Mouse (Mus musculus): ENCODE results near the gene Rpl23a.

The Rpl23a gene

DNA sequence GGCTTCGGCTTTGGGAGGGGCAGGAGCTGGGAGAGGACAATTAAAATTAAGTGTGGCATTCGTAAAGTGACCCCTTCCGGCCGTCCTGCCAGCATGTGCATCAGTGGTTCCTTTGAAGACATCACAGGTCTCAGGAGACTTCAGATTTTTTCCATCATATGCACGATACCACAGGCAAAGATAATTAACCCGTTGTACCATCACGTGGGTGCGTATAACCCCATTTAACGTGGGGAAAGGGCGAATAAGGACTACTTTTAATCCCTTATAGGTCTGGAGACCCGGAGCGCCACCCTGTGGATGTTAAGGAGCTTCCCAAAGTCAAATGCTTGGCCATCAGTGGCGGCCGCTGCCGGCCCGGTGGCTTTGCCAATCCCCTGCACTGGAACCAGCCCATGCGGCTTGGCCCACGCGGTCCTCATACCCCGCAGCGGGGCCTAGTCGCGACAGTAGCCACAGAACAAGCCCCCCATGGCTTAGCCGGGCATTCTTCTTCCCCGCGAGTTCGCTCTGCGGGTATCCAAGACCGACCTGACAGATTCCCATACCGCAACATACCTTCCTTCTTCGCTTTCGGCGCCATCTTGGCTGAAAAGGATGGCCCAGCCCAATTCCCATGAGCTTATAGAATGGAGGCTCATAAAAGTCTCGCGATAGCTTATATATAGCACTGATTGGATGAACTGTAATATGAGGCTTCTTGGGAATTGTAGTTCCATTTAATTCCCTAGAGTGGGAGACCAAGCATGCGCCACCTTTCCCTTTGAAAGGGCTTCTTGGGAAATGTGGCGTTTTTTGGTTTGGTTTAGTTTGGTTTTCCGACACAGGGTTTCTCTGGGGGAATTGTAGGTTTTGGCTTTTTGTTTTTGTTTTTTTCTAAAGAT lies at the start of gene Rpl23a:
TSS of gene Rpl23a (minus strand) at position 624 of the 884 bp plus-strand sequence.
- peak; percentile 92 for DNase-seq (ENCODE audit: low read depth, low spot score)

DNA sequence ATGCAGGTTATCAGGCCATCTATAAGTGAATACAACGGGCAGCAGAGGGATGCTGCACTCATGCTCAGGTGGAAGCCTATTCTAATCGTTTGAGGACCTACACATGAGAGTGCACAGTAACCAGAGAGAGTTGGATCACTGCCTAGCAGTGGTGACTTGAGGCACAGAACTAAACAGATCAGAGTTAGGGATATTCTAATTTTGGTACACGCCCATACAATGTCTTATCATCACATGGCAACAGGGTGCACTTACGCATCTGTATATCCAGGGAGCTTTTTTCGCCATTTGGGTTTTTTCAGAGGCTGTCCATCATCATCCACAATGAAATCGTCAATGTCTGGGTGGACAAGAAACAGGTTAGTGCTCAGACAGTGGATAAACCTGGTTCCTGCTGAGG lies 48.1 kb upstream of the Rpl23a start:
- Histone ChIP-seq H3K27me3 (ENCODE audit: control insufficient read depth, insufficient read depth, low read length, poor library complexity, severe bottlenecking) (no peaks in the 10 kb centered on the region), H3K36me3 (ENCODE audit: control insufficient read depth, insufficient read depth, low read length, poor library complexity, severe bottlenecking) (peaks cover 17% of the 10 kb centered on the region)
- DNase-seq (ENCODE audit: low read depth, low spot score): no peak

More for the DNA sequence above, at the start of gene Rpl23a:
- peaks cover 8% of the 10 kb centered on the region for H3K36me3 ChIP-seq (ENCODE audit: control insufficient read depth, insufficient read depth, low read length, poor library complexity, severe bottlenecking)
- no peaks in the 10 kb centered on the region for H3K27me3 ChIP-seq (ENCODE audit: control insufficient read depth, insufficient read depth, low read length, poor library complexity, severe bottlenecking)

DNA sequence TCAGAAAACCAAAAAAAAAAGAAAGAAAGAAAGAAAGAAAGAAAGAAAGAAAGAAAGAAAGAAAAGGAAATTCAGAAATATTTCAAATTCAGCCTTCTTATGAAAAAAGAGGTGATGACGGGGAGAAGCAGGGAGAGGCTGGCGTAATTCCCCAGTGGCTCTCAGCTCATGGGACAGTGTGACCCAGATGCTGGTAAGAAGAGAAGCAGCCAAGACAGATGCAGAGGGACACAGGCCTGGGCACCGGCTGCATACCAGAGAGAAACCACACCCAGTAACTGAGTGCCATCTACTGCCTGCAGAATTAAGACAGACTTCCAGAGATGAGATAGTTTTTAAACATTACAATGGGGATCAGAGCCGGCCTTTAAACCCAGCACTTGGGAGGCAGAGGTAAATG lies 40.2 kb upstream of the Rpl23a start:
- Histone ChIP-seq H3K36me3 (ENCODE audit: control insufficient read depth, insufficient read depth, low read length, poor library complexity, severe bottlenecking) (peaks cover 29% of the 10 kb centered on the region), H3K27me3 (ENCODE audit: control insufficient read depth, insufficient read depth, low read length, poor library complexity, severe bottlenecking) (no peaks in the 10 kb centered on the region)
- no peak for DNase-seq (ENCODE audit: low read depth, low spot score)

DNA sequence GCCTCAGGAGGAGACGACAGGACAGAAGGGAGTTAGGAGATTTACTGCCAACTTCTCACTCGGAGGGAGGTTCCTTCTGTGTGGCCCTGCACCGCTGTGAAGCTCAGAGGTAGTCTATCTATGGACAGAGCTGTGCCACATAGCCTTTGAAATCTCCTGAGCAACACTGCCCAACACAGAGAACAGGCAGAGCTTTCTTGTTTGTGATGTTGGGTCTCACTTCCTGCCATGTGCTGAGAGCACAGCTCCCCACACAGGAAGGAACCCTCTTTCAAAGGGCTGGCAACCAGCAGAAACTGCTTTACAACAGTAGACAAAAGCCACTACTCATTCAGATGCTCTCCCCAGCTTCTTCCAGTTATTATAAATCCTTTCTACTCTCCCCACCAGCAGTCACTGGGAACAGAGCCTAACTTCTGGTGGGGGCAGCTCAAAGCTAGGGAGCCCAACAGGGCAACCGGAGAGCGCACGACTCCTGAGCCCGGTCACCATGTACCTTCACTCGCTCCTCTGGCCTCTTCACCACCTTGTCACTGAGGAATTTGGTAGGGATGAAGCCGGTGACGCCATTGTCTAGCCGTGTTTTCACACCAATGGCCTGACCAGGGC lies 32.4 kb upstream of the Rpl23a start:
- no peak for DNase-seq (ENCODE audit: low read depth, low spot score)
- Histone ChIP-seq H3K27me3 (ENCODE audit: control insufficient read depth, insufficient read depth, low read length, poor library complexity, severe bottlenecking) (no peaks in the 10 kb centered on the region), H3K36me3 (ENCODE audit: control insufficient read depth, insufficient read depth, low read length, poor library complexity, severe bottlenecking) (peaks cover 9% of the 10 kb centered on the region)

DNA sequence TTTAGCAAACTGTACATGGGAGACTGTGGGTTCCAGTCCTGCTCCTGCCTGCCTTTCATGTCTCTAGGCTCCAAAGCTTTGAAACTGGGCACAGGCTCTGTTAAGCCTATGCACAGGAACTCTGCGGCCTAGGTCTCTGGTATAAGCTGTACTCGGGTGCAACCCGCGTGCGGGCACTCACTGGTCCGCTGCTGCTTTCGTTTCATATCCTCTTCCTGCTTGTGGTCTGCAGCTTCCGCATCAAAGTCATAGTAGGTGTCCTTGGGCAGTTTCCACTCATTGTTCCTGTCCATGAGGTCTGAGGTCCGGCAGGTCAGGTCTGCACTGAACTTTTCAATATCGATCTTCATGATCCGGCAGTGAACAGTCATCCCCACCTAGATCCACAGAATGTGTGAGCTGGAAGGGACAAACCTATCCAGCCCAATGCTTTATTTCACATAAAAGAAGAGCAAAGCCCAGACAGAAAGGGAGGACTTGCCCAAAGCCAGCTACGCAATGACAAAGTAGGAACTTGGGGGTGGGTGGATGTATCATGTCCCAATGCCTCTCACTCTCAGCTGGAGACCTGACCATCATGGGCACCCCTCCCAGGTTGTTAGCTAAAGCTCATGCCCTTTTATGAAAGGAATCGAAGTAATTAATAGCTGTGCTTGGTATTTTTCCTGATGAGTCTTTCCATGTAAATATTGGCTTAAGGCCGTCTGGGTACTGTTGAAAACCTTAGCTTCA lies 29.9 kb upstream of the Rpl23a start:
- peak; percentile 65 for DNase-seq (ENCODE audit: low read depth, low spot score)
- Histone ChIP-seq H3K27me3 (ENCODE audit: control insufficient read depth, insufficient read depth, low read length, poor library complexity, severe bottlenecking) (no peaks in the 10 kb centered on the region), H3K36me3 (ENCODE audit: control insufficient read depth, insufficient read depth, low read length, poor library complexity, severe bottlenecking) (peaks cover 17% of the 10 kb centered on the region)

DNA sequence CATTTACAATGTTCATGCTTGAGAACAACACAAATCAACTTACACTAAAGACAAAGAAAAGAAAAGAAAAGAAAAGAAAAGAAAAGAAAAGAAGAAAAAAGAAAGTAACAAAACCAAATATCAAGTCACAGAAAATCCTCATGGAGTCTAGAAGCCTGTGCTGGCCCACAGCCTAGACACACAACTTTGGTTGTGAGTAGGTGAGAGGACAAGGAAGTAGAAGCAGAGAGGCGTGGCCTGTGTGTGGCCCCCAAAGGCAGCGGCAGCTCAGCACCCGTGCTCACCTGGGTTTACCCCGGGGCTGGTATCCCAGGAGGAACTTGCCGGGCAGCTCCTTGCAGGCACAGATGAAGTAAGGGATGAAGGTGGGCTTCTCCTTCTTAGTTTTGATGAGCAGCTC lies 28.1 kb upstream of the Rpl23a start:
- H3K27me3 ChIP-seq (ENCODE audit: control insufficient read depth, insufficient read depth, low read length, poor library complexity, severe bottlenecking): no peaks in the 10 kb centered on the region
- no peak for DNase-seq (ENCODE audit: low read depth, low spot score)
- peaks cover 19% of the 10 kb centered on the region for H3K36me3 ChIP-seq (ENCODE audit: control insufficient read depth, insufficient read depth, low read length, poor library complexity, severe bottlenecking)

DNA sequence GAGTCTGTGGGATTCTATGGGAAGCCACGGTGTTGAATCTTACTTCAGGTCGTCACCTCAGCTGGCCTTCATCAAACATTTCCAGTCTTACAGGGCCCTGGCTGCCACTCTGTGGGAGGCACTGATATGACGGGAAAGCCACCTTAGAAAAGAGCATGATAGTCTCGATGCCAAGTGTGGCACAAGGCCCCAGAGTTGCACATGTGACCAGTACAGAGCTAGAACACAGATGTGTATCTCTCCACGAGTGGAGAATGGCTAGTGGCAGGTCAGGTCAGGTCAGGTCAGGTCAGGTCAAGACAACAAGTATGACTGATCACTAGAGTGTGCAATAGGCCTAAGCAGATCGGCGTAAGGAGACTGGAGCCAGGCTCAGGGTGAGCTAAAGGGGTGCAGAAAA lies 27.2 kb upstream of the Rpl23a start:
- no peak for DNase-seq (ENCODE audit: low read depth, low spot score)
- H3K36me3 ChIP-seq (ENCODE audit: control insufficient read depth, insufficient read depth, low read length, poor library complexity, severe bottlenecking): peaks cover 18% of the 10 kb centered on the region
- no peaks in the 10 kb centered on the region for H3K27me3 ChIP-seq (ENCODE audit: control insufficient read depth, insufficient read depth, low read length, poor library complexity, severe bottlenecking)

DNA sequence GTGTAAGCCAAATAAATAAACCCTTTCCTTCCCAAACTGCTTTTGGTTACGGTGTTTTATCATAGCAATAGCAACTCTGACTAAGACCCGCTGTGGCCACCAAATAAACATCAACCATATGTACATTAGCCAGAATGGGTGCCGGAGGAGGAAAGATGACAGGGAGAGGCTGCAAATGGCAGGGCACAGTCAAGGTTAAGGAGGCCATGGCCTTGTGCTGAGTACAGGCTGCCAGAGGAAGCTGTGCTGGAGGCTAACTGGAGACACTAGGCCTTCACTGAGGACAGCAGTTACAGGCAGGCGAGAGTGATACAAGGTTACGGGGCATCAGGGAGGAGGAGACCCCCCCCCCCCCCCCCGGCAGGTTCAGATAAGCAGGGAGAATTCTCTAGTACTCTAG lies 26.5 kb upstream of the Rpl23a start:
- no peaks in the 10 kb centered on the region for H3K27me3 ChIP-seq (ENCODE audit: control insufficient read depth, insufficient read depth, low read length, poor library complexity, severe bottlenecking)
- no peak for DNase-seq (ENCODE audit: low read depth, low spot score)
- peaks cover 15% of the 10 kb centered on the region for H3K36me3 ChIP-seq (ENCODE audit: control insufficient read depth, insufficient read depth, low read length, poor library complexity, severe bottlenecking)

DNA sequence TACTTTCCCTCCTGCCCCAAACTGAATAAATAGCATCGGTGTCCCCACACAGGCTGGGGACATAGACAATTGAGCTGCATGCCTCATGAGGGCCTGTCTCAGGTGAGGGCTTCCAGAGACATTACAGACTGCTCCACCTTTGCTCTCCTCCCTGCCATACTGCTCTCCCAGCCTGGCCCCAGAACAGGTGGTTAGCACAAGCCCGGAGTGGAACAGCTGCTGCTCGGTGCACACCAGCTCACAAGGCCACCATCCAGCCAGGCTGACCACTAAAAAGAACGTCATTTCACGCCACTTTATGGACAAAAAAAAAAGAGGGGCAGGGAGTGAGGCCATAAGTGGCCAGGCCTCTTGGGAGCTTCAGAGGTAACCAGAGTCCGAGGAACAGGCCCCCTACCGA lies 23.8 kb upstream of the Rpl23a start:
- Histone ChIP-seq H3K36me3 (ENCODE audit: control insufficient read depth, insufficient read depth, low read length, poor library complexity, severe bottlenecking) (peaks cover 18% of the 10 kb centered on the region), H3K27me3 (ENCODE audit: control insufficient read depth, insufficient read depth, low read length, poor library complexity, severe bottlenecking) (no peaks in the 10 kb centered on the region)
- DNase-seq (ENCODE audit: low read depth, low spot score): no peak

DNA sequence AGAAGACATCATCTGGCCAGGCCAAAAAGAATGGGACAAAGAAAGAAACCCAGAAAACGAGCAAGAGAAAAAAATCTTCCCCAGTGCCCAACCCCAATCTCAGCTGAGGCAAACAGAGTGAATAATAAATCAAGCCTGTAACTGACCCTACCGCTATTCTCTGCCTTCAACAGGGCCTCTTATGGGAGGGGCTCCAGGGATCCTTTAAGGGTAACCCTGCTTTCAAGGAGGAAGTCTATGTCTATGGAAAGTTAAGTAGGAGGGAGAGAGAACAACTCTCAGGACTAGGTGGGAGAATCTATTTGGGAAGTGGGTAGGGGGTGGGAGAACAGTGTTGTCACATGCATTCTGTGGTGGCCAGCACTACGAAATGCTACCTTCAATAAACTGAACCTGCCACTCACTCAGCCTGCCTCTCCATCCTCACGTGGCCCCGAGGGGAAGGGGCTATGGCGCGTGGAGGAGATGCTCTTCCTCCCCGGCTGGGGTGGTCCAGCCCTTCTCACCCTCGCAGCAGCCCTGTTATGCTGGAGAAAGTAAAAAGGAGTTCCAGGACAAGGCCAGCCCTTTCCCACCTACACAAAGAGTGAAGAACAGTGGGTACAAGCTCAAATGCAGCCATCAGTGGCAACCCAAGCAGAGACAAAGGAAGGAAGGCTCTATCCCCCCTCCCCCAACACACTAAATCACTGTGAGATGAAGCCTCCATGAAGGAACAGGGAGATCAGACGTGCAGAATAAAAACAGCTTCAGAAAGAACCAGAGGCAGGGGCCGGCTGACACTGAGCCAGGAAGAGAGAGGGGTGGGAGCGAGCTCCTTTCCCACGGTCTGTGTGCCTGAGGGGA lies 22.2 kb upstream of the Rpl23a start:
- no peak for DNase-seq (ENCODE audit: low read depth, low spot score)
- Histone ChIP-seq H3K27me3 (ENCODE audit: control insufficient read depth, insufficient read depth, low read length, poor library complexity, severe bottlenecking) (no peaks in the 10 kb centered on the region), H3K36me3 (ENCODE audit: control insufficient read depth, insufficient read depth, low read length, poor library complexity, severe bottlenecking) (peaks cover 18% of the 10 kb centered on the region)

DNA sequence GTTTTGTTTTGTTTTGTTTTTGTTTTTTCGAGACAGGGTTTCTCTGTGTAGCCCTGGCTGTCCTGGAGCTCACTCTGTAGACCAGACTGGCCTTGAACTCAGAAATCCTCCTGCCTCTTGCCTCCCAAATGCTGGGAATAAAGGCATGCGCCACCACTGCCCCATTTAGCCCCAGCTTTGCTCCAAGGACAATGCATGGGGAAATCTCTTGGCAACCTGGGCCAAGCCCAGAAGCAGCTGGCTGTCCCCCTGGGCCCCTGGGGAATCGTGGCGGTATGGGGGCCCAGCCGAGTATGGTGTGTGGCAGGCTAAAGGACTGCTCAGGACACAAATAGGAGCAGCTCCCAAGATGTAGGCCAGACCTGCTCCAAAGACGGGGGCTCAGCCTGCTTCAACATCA lies 20.9 kb upstream of the Rpl23a start:
- no peak for DNase-seq (ENCODE audit: low read depth, low spot score)
- Histone ChIP-seq H3K36me3 (ENCODE audit: control insufficient read depth, insufficient read depth, low read length, poor library complexity, severe bottlenecking) (peaks cover 12% of the 10 kb centered on the region), H3K27me3 (ENCODE audit: control insufficient read depth, insufficient read depth, low read length, poor library complexity, severe bottlenecking) (no peaks in the 10 kb centered on the region)

DNA sequence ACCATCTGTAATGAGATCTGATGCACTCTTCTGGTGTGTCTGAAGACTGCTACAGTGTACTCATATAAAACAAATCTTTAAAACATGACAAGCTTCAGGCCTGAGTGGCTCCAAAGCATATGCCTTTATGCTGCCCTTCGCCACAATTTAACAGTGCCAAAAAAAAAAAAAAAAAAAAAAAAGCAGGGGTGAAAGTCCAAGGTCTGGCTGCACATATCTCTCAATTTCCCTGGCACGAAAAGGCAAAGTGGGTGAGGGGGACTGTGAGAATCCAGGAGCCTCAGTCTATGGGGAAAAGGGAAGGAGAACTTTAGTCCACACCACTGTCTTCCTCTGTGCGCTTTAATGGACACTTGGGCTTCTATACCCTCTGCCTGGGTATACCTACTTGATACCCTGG lies 19.0 kb upstream of the Rpl23a start:
- peaks cover 5% of the 10 kb centered on the region; the same call in 1 of the 2 replicates for H3K36me3 ChIP-seq (ENCODE audit: control insufficient read depth, insufficient read depth, low read length, poor library complexity, severe bottlenecking)
- no peak for DNase-seq (ENCODE audit: low read depth, low spot score)
- no peaks in the 10 kb centered on the region for H3K27me3 ChIP-seq (ENCODE audit: control insufficient read depth, insufficient read depth, low read length, poor library complexity, severe bottlenecking)

DNA sequence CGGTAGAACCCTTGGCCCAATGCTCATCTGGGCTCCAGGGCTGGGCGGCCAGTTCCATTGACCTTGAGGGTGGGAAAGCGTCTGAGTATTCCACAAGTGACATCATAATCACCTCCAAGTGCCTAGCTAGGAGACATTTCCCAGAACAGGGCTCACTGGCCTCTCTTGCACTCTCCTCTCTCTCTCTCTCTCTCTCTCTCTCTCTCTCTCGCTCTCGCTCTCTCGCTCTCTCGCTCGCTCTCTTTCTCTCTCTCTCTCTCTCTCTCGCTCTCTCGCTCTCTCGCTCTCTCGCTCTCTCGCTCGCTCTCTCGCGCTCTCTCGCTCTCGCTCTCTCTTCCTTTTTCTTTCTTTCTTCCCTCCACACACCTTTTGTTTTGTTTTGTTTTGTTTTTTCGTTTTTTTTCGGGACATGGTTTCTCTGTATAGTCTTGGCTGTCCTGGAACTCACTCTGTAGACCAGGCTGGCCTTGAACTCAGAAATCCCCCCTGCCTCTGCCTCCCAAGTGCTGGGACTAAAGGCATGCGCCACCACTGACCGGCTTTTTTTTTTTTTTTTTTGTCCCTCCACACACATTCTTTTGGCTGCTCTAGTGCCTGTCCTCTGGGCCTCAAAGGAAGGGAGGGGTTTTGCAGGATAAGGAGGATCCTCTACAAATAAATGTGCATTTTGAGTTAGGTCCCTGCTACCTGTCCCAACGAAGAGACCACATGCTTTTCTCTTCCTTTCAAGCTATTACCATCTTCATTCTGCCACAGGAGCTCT lies 11.9 kb upstream of the Rpl23a start:
- Histone ChIP-seq H3K27me3 (ENCODE audit: control insufficient read depth, insufficient read depth, low read length, poor library complexity, severe bottlenecking) (no peaks in the 10 kb centered on the region), H3K36me3 (ENCODE audit: control insufficient read depth, insufficient read depth, low read length, poor library complexity, severe bottlenecking) (no peaks in the 10 kb centered on the region)
- no peak for DNase-seq (ENCODE audit: low read depth, low spot score)

Measured in splenic B cell, adult 2 months (primary cell).